Mouse (Mus musculus) MEL (cell line): ENCODE data around the gene Fam222b. TPM values are rescaled to one million over a fixed set of nuclear protein-coding genes. Genes with fewer than 3 reads are reported as not detected.

Experiments used
- DNase-seq: peaks from one replicate; pipeline ENCODE4 v3.0.0; 2011; ENCODE audit warnings: low read depth, low spot score
- H3K27ac ChIP-seq: 2 replicates; pipeline ENCODE4 v1.5.1; 2012; ENCODE audit warnings: low read depth, mild to moderate bottlenecking, control low read depth, low read length, moderate library complexity; ENCODE audit not compliant: control insufficient read depth
- H3K27me3 ChIP-seq, 2 experiments: fragments of 150-350 bp in 1 of 2; sonication (generic) in 1 of 2; 2 replicates each; pipeline ENCODE4 v1.6.1; 2012; ENCODE audit warnings: low read length in 2 of 2, mild to moderate bottlenecking in 2 of 2, improper control_type of control experiment in 1 of 2, moderate library complexity in 1 of 2; ENCODE audit not compliant: insufficient read depth in 2 of 2, control insufficient read depth in 1 of 2
- H3K36me3 ChIP-seq, 2 experiments: 2 replicates each; pipeline ENCODE4 v1.6.1; 2012 to 2014; ENCODE audit warnings: low read length in 2 of 2, improper control_type of control experiment in 1 of 2, inconsistent platforms in 1 of 2, mild to moderate bottlenecking in 1 of 2; ENCODE audit not compliant: insufficient read depth in 2 of 2, control insufficient read depth in 1 of 2
- H3K4me1 ChIP-seq, 2 experiments: fragments of 150-350 bp in 1 of 2; sonication (generic) in 1 of 2; 2 replicates each; pipeline ENCODE4 v1.6.1; 2012; ENCODE audit warnings: low read length in 2 of 2, improper control_type of control experiment in 1 of 2, mild to moderate bottlenecking in 1 of 2; ENCODE audit not compliant: insufficient read depth in 2 of 2, control insufficient read depth in 1 of 2
- H3K4me3 ChIP-seq, 2 experiments: fragments of 150-350 bp in 1 of 2; sonication (generic) in 1 of 2; 2 replicates each; pipeline ENCODE4 v1.5.1; 2012; ENCODE audit warnings: low read depth in 2 of 2, low read length in 2 of 2, mild to moderate bottlenecking in 2 of 2, moderate library complexity in 2 of 2, control low read depth in 1 of 2, improper control_type of control experiment in 1 of 2; ENCODE audit not compliant: control insufficient read depth in 1 of 2, insufficient read depth in 1 of 2
- H3K79me2 ChIP-seq: 2 replicates; pipeline ENCODE4 v1.6.1; 2012; ENCODE audit warnings: mild to moderate bottlenecking, low read length, moderate library complexity; ENCODE audit not compliant: control insufficient read depth, poor library complexity, insufficient read depth
- H3K9ac ChIP-seq: 2 replicates; pipeline ENCODE4 v1.6.1; 2012; ENCODE audit warnings: low read depth, mild to moderate bottlenecking, control low read depth, low read length, moderate library complexity; ENCODE audit not compliant: control insufficient read depth, poor library complexity, severe bottlenecking
- H3K9me3 ChIP-seq: fragments of 150-350 bp; sonication (generic); replicated peaks from 2 replicates; pipeline ENCODE4 v1.6.1; 2012; ENCODE audit warnings: mild to moderate bottlenecking, low read length, improper control_type of control experiment, moderate library complexity; ENCODE audit not compliant: insufficient read depth
- BHLHE40 ChIP-seq: IDR thresholded peaks from 2 replicates; pipeline ENCODE4 v1.6.1; 2012; ENCODE audit warnings: low read depth, mild to moderate bottlenecking, inconsistent platforms, low read length, improper control_type of control experiment, borderline replicate concordance
- CHD1 ChIP-seq: IDR thresholded peaks from 2 replicates; pipeline ENCODE4 v1.6.1; 2012; ENCODE audit warnings: low read depth, mild to moderate bottlenecking, inconsistent platforms, low read length, improper control_type of control experiment
- CHD2 ChIP-seq: IDR thresholded peaks from 2 replicates; pipeline ENCODE4 v1.6.1; 2011; ENCODE audit warnings: low read length, improper control_type of control experiment
- CTCF ChIP-seq, 3 experiments: IDR thresholded peaks in 2 of 3; conservative IDR thresholded peaks in 1 of 3; 2 replicates each; pipeline ENCODE4 v1.5.1; 2011 to 2012; ENCODE audit warnings: low read length in 3 of 3, low read depth in 2 of 3, mild to moderate bottlenecking in 2 of 3, improper control_type of control experiment in 1 of 3, inconsistent platforms in 1 of 3, mixed read lengths in 1 of 3, moderate library complexity in 1 of 3; ENCODE audit not compliant: control insufficient read depth in 1 of 3, insufficient read depth in 1 of 3, poor library complexity in 1 of 3, severe bottlenecking in 1 of 3
- E2F4 ChIP-seq: IDR thresholded peaks from 2 replicates; pipeline ENCODE4 v1.6.1; 2011; ENCODE audit warnings: low read depth, low read length, improper control_type of control experiment, borderline replicate concordance
- EP300 ChIP-seq, 2 experiments: IDR thresholded peaks; 2 replicates each; pipeline ENCODE4 v1.6.1; 2011; ENCODE audit warnings: improper control_type of control experiment in 2 of 2, low read length in 2 of 2, low read depth in 1 of 2, mild to moderate bottlenecking in 1 of 2
- ETS1 ChIP-seq: IDR thresholded peaks from 2 replicates; pipeline ENCODE4 v1.6.1; 2012; ENCODE audit warnings: low read depth, mild to moderate bottlenecking, inconsistent platforms, low read length, improper control_type of control experiment, moderate library complexity
- GABPA ChIP-seq: IDR thresholded peaks from 2 replicates; pipeline ENCODE4 v1.6.1; 2012; ENCODE audit warnings: low read depth, mild to moderate bottlenecking, inconsistent platforms, low read length, improper control_type of control experiment, moderate library complexity
- GATA1 ChIP-seq: IDR thresholded peaks from 2 replicates; pipeline ENCODE4 v1.6.1; 2011; ENCODE audit warnings: low read depth, low read length, improper control_type of control experiment
- HCFC1 ChIP-seq: IDR thresholded peaks from 2 replicates; pipeline ENCODE4 v1.6.1; 2012; ENCODE audit warnings: low read depth, mild to moderate bottlenecking, inconsistent platforms, low read length, improper control_type of control experiment, moderate library complexity
- JUND ChIP-seq: IDR thresholded peaks from 2 replicates; pipeline ENCODE4 v1.6.1; 2011; ENCODE audit warnings: low read depth, mild to moderate bottlenecking, improper control_type of control experiment, low read length
- KAT2A ChIP-seq: conservative IDR thresholded peaks from 2 replicates; pipeline ENCODE4 v1.6.1; 2012; ENCODE audit warnings: low read depth, low read length, improper control_type of control experiment, inconsistent platforms
- MAFK ChIP-seq: IDR thresholded peaks from 2 replicates; pipeline ENCODE4 v1.6.1; 2011; ENCODE audit warnings: low read depth, mild to moderate bottlenecking, low read length, improper control_type of control experiment, borderline replicate concordance
- MAX ChIP-seq: IDR thresholded peaks from 2 replicates; pipeline ENCODE4 v1.6.1; 2011; ENCODE audit warnings: low read length, improper control_type of control experiment
- MAZ ChIP-seq: IDR thresholded peaks from 2 replicates; pipeline ENCODE4 v1.6.1; 2012; ENCODE audit warnings: low read depth, mild to moderate bottlenecking, inconsistent platforms, low read length, improper control_type of control experiment
- MEF2A ChIP-seq: IDR thresholded peaks from 2 replicates; pipeline ENCODE4 v1.6.1; 2014; ENCODE audit warnings: low read depth, mild to moderate bottlenecking, inconsistent platforms, low read length, improper control_type of control experiment; ENCODE audit not compliant: poor library complexity, insufficient replicate concordance, severe bottlenecking; ENCODE audit errors: extremely low read depth
- MXI1 ChIP-seq: IDR thresholded peaks from 2 replicates; pipeline ENCODE4 v1.6.1; 2011; ENCODE audit warnings: mild to moderate bottlenecking, low read depth, low read length, improper control_type of control experiment
- MYB ChIP-seq: IDR thresholded peaks from 2 replicates; pipeline ENCODE4 v1.6.1; 2011; ENCODE audit warnings: mild to moderate bottlenecking, low read depth, low read length, improper control_type of control experiment
- MYC ChIP-seq: IDR thresholded peaks from 2 replicates; pipeline ENCODE4 v1.6.1; 2011; ENCODE audit warnings: low read depth, mild to moderate bottlenecking, low read length, improper control_type of control experiment, moderate library complexity
- NELFE ChIP-seq: IDR thresholded peaks from 2 replicates; pipeline ENCODE4 v1.6.1; 2011; ENCODE audit warnings: low read depth, low read length, improper control_type of control experiment
- NRF1 ChIP-seq: IDR thresholded peaks from 2 replicates; pipeline ENCODE4 v1.6.1; 2014; ENCODE audit warnings: low read depth, mild to moderate bottlenecking, inconsistent platforms, low read length, improper control_type of control experiment, moderate library complexity; ENCODE audit not compliant: poor library complexity, insufficient read depth, severe bottlenecking
- POLR2A ChIP-seq, 2 experiments: IDR thresholded peaks; 2 replicates each; pipeline ENCODE4 v1.6.1; 2011 to 2012; ENCODE audit warnings: low read length in 2 of 2, mild to moderate bottlenecking in 2 of 2, control low read depth in 1 of 2, improper control_type of control experiment in 1 of 2, low read depth in 1 of 2, moderate library complexity in 1 of 2; ENCODE audit not compliant: control insufficient read depth in 1 of 2, insufficient read depth in 1 of 2, poor library complexity in 1 of 2
- POLR2AphosphoS2 ChIP-seq: IDR thresholded peaks from 2 replicates; pipeline ENCODE4 v1.6.1; 2011; ENCODE audit warnings: low read length, improper control_type of control experiment
- POLR2AphosphoS5 ChIP-seq: IDR thresholded peaks from 2 replicates; pipeline ENCODE4 v1.6.1; 2012; ENCODE audit warnings: low read depth, borderline replicate concordance, mild to moderate bottlenecking, inconsistent platforms, low read length, moderate library complexity, mixed read lengths
- RAD21 ChIP-seq: IDR thresholded peaks from 2 replicates; pipeline ENCODE4 v1.6.1; 2011; ENCODE audit warnings: mild to moderate bottlenecking, low read depth, low read length, improper control_type of control experiment
- RCOR1 ChIP-seq: IDR thresholded peaks from 2 replicates; pipeline ENCODE4 v1.6.1; 2012; ENCODE audit warnings: low read depth, mild to moderate bottlenecking, inconsistent platforms, low read length, improper control_type of control experiment
- SIN3A ChIP-seq: IDR thresholded peaks from 2 replicates; pipeline ENCODE4 v1.6.1; 2012; ENCODE audit warnings: low read length, improper control_type of control experiment, inconsistent platforms
- TBP ChIP-seq: IDR thresholded peaks from 2 replicates; pipeline ENCODE4 v1.8.0; 2011; ENCODE audit warnings: low read depth, low read length, improper control_type of control experiment
- TCF12 ChIP-seq: IDR thresholded peaks from 2 replicates; pipeline ENCODE4 v1.6.1; 2014; ENCODE audit warnings: low read depth, mild to moderate bottlenecking, inconsistent platforms, low read length, improper control_type of control experiment, moderate library complexity
- UBTF ChIP-seq: IDR thresholded peaks from 2 replicates; pipeline ENCODE4 v1.6.1; 2012; ENCODE audit warnings: low read depth, mild to moderate bottlenecking, inconsistent platforms, low read length, improper control_type of control experiment, moderate library complexity, borderline replicate concordance; ENCODE audit not compliant: insufficient read depth
- USF2 ChIP-seq, 2 experiments: IDR thresholded peaks; 2 replicates each; pipeline ENCODE4 v1.6.1; 2011 to 2012; ENCODE audit warnings: improper control_type of control experiment in 2 of 2, low read length in 2 of 2, borderline replicate concordance in 1 of 2, inconsistent platforms in 1 of 2, low read depth in 1 of 2, mild to moderate bottlenecking in 1 of 2; ENCODE audit not compliant: insufficient read depth in 1 of 2
- ZC3H11A ChIP-seq: IDR thresholded peaks from 2 replicates; pipeline ENCODE4 v1.6.1; 2012; ENCODE audit warnings: low read depth, mild to moderate bottlenecking, inconsistent platforms, low read length, improper control_type of control experiment
- ZKSCAN1 ChIP-seq: IDR thresholded peaks from 2 replicates; pipeline ENCODE4 v1.6.1; 2012; ENCODE audit warnings: low read depth, mild to moderate bottlenecking, inconsistent platforms, low read length, improper control_type of control experiment, moderate library complexity
- ZMIZ1 ChIP-seq: IDR thresholded peaks from 2 replicates; pipeline ENCODE4 v1.6.1; 2012; ENCODE audit warnings: low read depth, mild to moderate bottlenecking, inconsistent platforms, low read length, improper control_type of control experiment, moderate library complexity
- ZNF384 ChIP-seq: IDR thresholded peaks from 2 replicates; pipeline ENCODE4 v1.6.1; 2012; ENCODE audit warnings: low read depth, mild to moderate bottlenecking, inconsistent platforms, low read length, improper control_type of control experiment
- polyA plus RNA-seq, 2 experiments: library from polyadenylated mRNA; stranded (reverse) in 1 of 2; unstranded in 1 of 2; fragments of >175 nt in 1 of 2; fragments of >200 nt in 1 of 2; gene quantifications; 2 replicates each; pipeline versions ENCODE4 v1.2.1 to v1.2.4; 2012; ENCODE audit warnings: low replicate concordance in 2 of 2, low read depth in 1 of 2; ENCODE audit not compliant: insufficient read length in 2 of 2, insufficient read depth in 1 of 2, missing spikeins in 1 of 2
- total RNA-seq: library from RNA; depleted of rRNA; stranded (reverse); fragments of 300-350 nt; gene quantifications from 2 replicates; pipeline ENCODE4 v1.2.3, GENCODE M21; 2012

Gene Fam222b
- total and polyA plus RNA-seq, 3 experiments, result 2.4 to 8.1 TPM; not detected in 1

DNA sequence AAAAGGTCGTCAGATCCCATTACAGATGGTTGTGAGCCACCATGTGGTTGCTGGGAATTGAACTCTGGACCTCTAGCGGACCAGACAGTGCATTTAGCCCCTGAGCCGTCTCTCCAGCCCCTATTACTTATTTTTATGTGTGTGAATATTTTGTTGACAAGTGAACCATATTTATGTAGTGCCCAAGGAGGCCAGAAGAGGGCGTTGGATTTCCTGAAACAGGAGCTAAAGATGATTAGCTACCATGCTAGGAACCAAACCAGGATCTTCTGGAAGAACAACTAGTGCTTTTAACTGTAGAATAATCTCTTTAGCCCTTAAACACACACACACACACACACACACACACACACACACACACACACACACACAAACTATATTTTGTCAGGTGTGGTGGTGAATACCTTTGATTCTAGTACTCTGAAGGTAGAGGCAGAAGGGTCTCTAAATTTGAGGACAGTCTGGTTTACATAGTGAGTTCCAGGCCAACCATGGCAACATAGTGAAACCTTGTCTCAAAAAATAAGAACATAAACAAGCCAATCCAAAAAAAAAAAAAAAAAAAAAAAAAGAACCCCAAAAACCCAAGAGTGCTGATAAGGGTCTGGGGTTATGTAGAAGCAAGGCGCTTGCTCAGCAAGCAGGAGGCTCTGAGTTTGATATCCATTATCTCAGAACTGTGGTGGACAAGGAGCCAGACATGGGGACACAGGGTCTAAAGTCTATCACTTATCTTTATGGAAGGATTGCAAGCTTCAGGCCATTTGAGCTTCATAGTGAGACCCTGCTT lies 8.7 kb downstream of the Fam222b start:
- H3K27ac ChIP-seq, result peak overlapping the region; percentile 35
- H3K27me3 ChIP-seq, result no peaks in the 10 kb centered on the region
- peak overlapping the region in 1 of 2 experiments; percentile 28; a peak in 2 of 4 replicates for H3K4me3 ChIP-seq
- H3K9ac ChIP-seq, result 0 out of 2 replicates have a peak overlapping the region, but pooled peaks have one; percentile 19
- H3K36me3 ChIP-seq, result peaks cover 0 to 15% of the 10 kb centered on the region in 2 experiments; a peak in 2 of 4 replicates
- no peaks in the 10 kb centered on the region for H3K79me2 ChIP-seq
- H3K9me3 ChIP-seq, result no peaks in the 10 kb centered on the region
- peak; percentile 84 for DNase-seq
- H3K4me1 ChIP-seq, result peaks cover 6 to 12% of the 10 kb centered on the region in 2 experiments
- TF ChIP-seq CHD2, result no peak
- TF ChIP-seq BHLHE40, result peak; percentile 33; the same call in 1 of the 2 replicates
- TF ChIP-seq NELFE, result no peak
- peak; percentile 42; the same call in 1 of the 2 replicates for TF ChIP-seq TCF12
- TF ChIP-seq ZMIZ1, result no peak
- TF ChIP-seq GATA1, result peak; percentile 91
- TF ChIP-seq USF2 (IDR thresholded peaks at IDR 0.05; ENCODE audit: borderline replicate concordance in 1 of 2, insufficient read depth in 1 of 2, low read depth in 1 of 2, low read length in 2 of 2), result no peak
- no peak for TF ChIP-seq UBTF
- TF ChIP-seq MAX, result no peak
- TF ChIP-seq ZC3H11A, result peak; percentile 60
- TF ChIP-seq MYB, result no peak
- peak; percentile 71; the same call in 1 of the 2 replicates for TF ChIP-seq MAFK
- TF ChIP-seq POLR2AphosphoS2, result no peak
- peak; percentile 49 for TF ChIP-seq RAD21
- TF ChIP-seq MEF2A, result no peak
- TF ChIP-seq E2F4, result no peak
- TF ChIP-seq KAT2A, result no peak
- peak; percentile 62 for TF ChIP-seq NRF1
- 0 out of 2 replicates have a peak, but pooled peaks have one; percentile 52 for TF ChIP-seq HCFC1
- TF ChIP-seq ZKSCAN1, result peak; percentile 52; the same call in 1 of the 2 replicates
- TF ChIP-seq EP300 (IDR thresholded peaks at IDR 0.05; ENCODE audit: low read depth in 1 of 2, low read length in 2 of 2), result peak; percentile 51 to 61
- peak; percentile 99 for TF ChIP-seq ZNF384
- peak; percentile 72 for TF ChIP-seq ETS1
- no peak for TF ChIP-seq JUND
- peak; percentile 83 for TF ChIP-seq SIN3A
- 0 out of 2 replicates have a peak, but pooled peaks have one; percentile 18 for TF ChIP-seq MAZ
- peak; percentile 59; the same call in 1 of the 2 replicates for TF ChIP-seq MXI1
- TF ChIP-seq POLR2AphosphoS5, result no peak
- TF ChIP-seq GABPA, result no peak
- peak; percentile 20 to 73 (median 60); a peak in 5 of 6 replicates for TF ChIP-seq CTCF (IDR thresholded peaks at IDR 0.05 in 2 of 3, conservative IDR thresholded peaks at IDR 0.05 in 1 of 3; ENCODE audit: control insufficient read depth in 1 of 3, insufficient read depth in 1 of 3, low read depth in 2 of 3, low read length in 3 of 3, poor library complexity in 1 of 3, severe bottlenecking in 1 of 3)
- TF ChIP-seq POLR2A (IDR thresholded peaks at IDR 0.05; ENCODE audit: control insufficient read depth in 1 of 2, insufficient read depth in 1 of 2, low read depth in 1 of 2, low read length in 2 of 2, poor library complexity in 1 of 2), result no peak
- TF ChIP-seq MYC, result 0 out of 2 replicates have a peak, but pooled peaks have one; percentile 39
- no peak for TF ChIP-seq TBP
- TF ChIP-seq RCOR1, result peak; percentile 48; the same call in 1 of the 2 replicates
- no peak for TF ChIP-seq CHD1
